Mouse (Mus musculus): Measurements from ENCODE around the gene Dcakd. TPM values are rescaled to one million over a fixed set of nuclear protein-coding genes. Genes with fewer than 3 reads are reported as not detected.
A peak's percentile ranks its signal among the peaks of the same experiment; 100 is the strongest.

Gene Dcakd
- polyA plus RNA-seq, 1 experiment from 2014 or later: 135 TPM

GRCm38 (mm10) chr11:103018860-103019259 lies 9.3 kb downstream of the Dcakd start:
- H3K27me3 ChIP-seq (ENCODE audit: control insufficient read depth, insufficient read depth, low read length): no peaks in the 10 kb centered on the region
- WGBS (ENCODE audit: insufficient replicate concordance): 70% methylated on average over 6 of the region's 6 CpGs
- no peak overlapping the region for H3K4me2 ChIP-seq
- no peak for ATAC-seq (replicated peaks; ENCODE audit: insufficient number of reproducible peaks, low FRiP score, low TSS enrichment)
- peaks cover 8% of the 10 kb centered on the region; the same call in 1 of the 2 replicates for H3K4me1 ChIP-seq (ENCODE audit: control insufficient read depth, insufficient read depth, low read length)
- H3K4me3 ChIP-seq (ENCODE audit: low read depth, low read length): no peak overlapping the region
- H3K27ac ChIP-seq (ENCODE audit: low read depth, low read length): no peak overlapping the region
- H3K9ac ChIP-seq (ENCODE audit: low read depth, low read length): no peak overlapping the region
- H3K9me3 ChIP-seq (replicated peaks; ENCODE audit: control insufficient read depth, low read length): no peaks in the 10 kb centered on the region
- H3K36me3 ChIP-seq (ENCODE audit: control insufficient read depth, insufficient read depth, low read length): no peaks in the 10 kb centered on the region

GRCm38 (mm10) chr11:103017661-103018060 lies 10.5 kb downstream of the Dcakd start:
- ATAC-seq (replicated peaks; ENCODE audit: insufficient number of reproducible peaks, low FRiP score, low TSS enrichment): no peak
- Histone ChIP-seq H3K36me3 (ENCODE audit: control insufficient read depth, insufficient read depth, low read length) (peaks cover 3% of the 10 kb centered on the region; the same call in 1 of the 2 replicates), H3K4me2 (no peak overlapping the region), H3K4me1 (ENCODE audit: control insufficient read depth, insufficient read depth, low read length) (peaks cover 8% of the 10 kb centered on the region; the same call in 1 of the 2 replicates), H3K27ac (ENCODE audit: low read depth, low read length) (no peak overlapping the region), H3K9me3 (replicated peaks; ENCODE audit: control insufficient read depth, low read length) (no peaks in the 10 kb centered on the region), H3K27me3 (ENCODE audit: control insufficient read depth, insufficient read depth, low read length) (no peaks in the 10 kb centered on the region), H3K9ac (ENCODE audit: low read depth, low read length) (no peak overlapping the region), H3K4me3 (ENCODE audit: low read depth, low read length) (no peak overlapping the region)
- WGBS (ENCODE audit: insufficient replicate concordance): 64% methylated on average over 9 of the region's 9 CpGs

DNA sequence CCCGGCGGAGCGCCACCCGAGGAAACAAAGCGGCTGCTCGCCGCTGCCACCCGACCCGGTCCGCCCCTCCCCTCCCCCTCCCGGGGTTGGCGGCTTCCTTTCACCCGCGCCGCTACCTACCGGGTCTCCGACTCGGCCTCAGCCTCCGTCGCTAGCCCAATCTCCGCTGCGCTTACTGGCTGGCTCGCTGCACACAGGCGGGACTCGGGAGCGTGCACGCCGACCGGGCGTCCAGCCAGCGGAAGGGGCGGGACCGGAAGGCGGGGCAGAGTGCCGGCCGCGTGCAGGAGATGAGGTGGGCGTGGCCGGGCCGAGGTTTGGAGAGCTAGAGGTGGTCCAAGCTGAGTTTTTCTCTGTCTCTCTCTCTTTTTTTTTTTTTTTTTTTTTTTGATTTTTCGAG lies 11.2 kb downstream of the Dcakd start:
- peak overlapping the region; percentile 91 for H3K27ac ChIP-seq (ENCODE audit: low read depth, low read length)
- no peaks in the 10 kb centered on the region for H3K9me3 ChIP-seq (replicated peaks; ENCODE audit: control insufficient read depth, low read length)
- H3K9ac ChIP-seq (ENCODE audit: low read depth, low read length): peak overlapping the region; percentile 94
- peak; percentile 97 for ATAC-seq (replicated peaks; ENCODE audit: insufficient number of reproducible peaks, low FRiP score, low TSS enrichment)
- peaks cover 3% of the 10 kb centered on the region; the same call in 1 of the 2 replicates for H3K36me3 ChIP-seq (ENCODE audit: control insufficient read depth, insufficient read depth, low read length)
- 0% methylated on average over 36 of the region's 41 CpGs for WGBS (ENCODE audit: insufficient replicate concordance)
- no peaks in the 10 kb centered on the region for H3K27me3 ChIP-seq (ENCODE audit: control insufficient read depth, insufficient read depth, low read length)
- peak overlapping the region; percentile 84 for H3K4me3 ChIP-seq (ENCODE audit: low read depth, low read length)
- H3K4me2 ChIP-seq: peak overlapping the region; percentile 62
- H3K4me1 ChIP-seq (ENCODE audit: control insufficient read depth, insufficient read depth, low read length): peaks cover 8% of the 10 kb centered on the region; the same call in 1 of the 2 replicates

- WGBS (ENCODE audit: insufficient replicate concordance): 47% methylated on average over 27 of the region's 27 CpGs
- H3K4me1 ChIP-seq (ENCODE audit: control insufficient read depth, insufficient read depth, low read length): peaks cover 8% of the 10 kb centered on the region; the same call in 1 of the 2 replicates
- peak overlapping the region; percentile 62 for H3K4me2 ChIP-seq
- H3K36me3 ChIP-seq (ENCODE audit: control insufficient read depth, insufficient read depth, low read length): peaks cover 3% of the 10 kb centered on the region; the same call in 1 of the 2 replicates
- peak overlapping the region; percentile 84 for H3K4me3 ChIP-seq (ENCODE audit: low read depth, low read length)
- peak overlapping the region; percentile 94 for H3K9ac ChIP-seq (ENCODE audit: low read depth, low read length)
- ATAC-seq (replicated peaks; ENCODE audit: insufficient number of reproducible peaks, low FRiP score, low TSS enrichment): no peak
- peak overlapping the region; percentile 91 for H3K27ac ChIP-seq (ENCODE audit: low read depth, low read length)
- no peaks in the 10 kb centered on the region for H3K9me3 ChIP-seq (replicated peaks; ENCODE audit: control insufficient read depth, low read length)
- H3K27me3 ChIP-seq (ENCODE audit: control insufficient read depth, insufficient read depth, low read length): no peaks in the 10 kb centered on the region
These were observed 12.0 kb downstream of the Dcakd start for GRCm38 (mm10) chr11:103015881-103016825.

DNA sequence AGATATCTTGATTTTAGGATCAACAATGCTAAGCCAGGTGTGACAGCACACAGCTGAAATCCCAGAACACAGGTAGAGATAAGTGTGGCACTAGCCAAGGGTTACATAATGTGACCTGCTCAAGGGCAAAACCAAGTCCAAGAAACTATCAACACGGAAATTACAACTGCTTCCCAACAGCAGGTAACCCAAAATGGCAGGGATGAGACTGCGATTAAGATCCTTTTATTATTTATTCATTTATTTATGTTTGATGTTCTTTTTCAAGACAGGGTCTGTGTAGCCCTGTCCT lies 17.0 kb downstream of the Dcakd start:
- no peaks in the 10 kb centered on the region for H3K27me3 ChIP-seq (ENCODE audit: control insufficient read depth, insufficient read depth, low read length)
- peaks cover 3% of the 10 kb centered on the region; the same call in 1 of the 2 replicates for H3K36me3 ChIP-seq (ENCODE audit: control insufficient read depth, insufficient read depth, low read length)
- H3K4me3 ChIP-seq (ENCODE audit: low read depth, low read length): no peak overlapping the region
- 88% methylated on average over 2 of the region's 2 CpGs for WGBS (ENCODE audit: insufficient replicate concordance)
- no peak for ATAC-seq (replicated peaks; ENCODE audit: insufficient number of reproducible peaks, low FRiP score, low TSS enrichment)
- H3K9ac ChIP-seq (ENCODE audit: low read depth, low read length): no peak overlapping the region
- H3K9me3 ChIP-seq (replicated peaks; ENCODE audit: control insufficient read depth, low read length): no peaks in the 10 kb centered on the region
- H3K4me1 ChIP-seq (ENCODE audit: control insufficient read depth, insufficient read depth, low read length): peaks cover 28% of the 10 kb centered on the region
- H3K4me2 ChIP-seq: no peak overlapping the region; the same call in 1 of the 2 replicates
- H3K27ac ChIP-seq (ENCODE audit: low read depth, low read length): no peak overlapping the region

DNA sequence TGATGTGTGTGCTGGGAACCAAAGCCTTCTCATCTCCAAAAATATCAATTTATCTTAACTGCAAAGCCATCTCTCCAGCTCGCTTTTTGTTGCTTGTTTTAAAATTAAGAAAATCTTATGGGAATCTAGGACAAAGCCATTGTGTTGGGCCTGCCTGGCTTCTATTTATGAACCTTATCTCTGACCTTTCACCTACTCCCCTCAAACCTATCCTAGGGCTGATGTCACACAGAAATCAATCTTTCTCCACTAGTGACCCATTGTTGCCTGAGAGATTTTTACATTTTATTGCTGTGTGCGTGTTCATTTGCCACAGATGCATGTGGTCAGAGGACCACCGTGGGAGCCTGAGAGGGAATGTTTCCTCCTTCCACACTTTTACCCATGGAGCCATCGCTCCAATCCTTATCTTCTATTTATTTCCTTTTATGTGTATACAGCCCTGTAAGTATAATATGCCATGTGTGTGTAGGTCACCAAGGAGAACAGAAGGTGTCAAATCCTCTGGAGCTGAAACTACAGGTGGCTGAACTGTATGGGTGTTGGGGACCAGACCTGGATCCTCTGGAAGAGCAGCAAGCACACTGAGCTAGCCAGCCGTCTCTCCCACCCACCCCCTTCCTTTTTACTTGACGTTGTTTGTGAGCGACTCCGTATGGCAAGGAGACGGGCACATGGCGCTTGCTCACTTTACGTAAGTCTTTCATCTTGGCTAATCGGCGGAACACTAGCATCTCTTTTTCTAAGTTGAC lies 17.5 kb downstream of the Dcakd start:
- no peak overlapping the region for H3K4me3 ChIP-seq (ENCODE audit: low read depth, low read length)
- no peak for ATAC-seq (replicated peaks; ENCODE audit: insufficient number of reproducible peaks, low FRiP score, low TSS enrichment)
- H3K27me3 ChIP-seq (ENCODE audit: control insufficient read depth, insufficient read depth, low read length): no peaks in the 10 kb centered on the region
- H3K9ac ChIP-seq (ENCODE audit: low read depth, low read length): no peak overlapping the region
- H3K4me1 ChIP-seq (ENCODE audit: control insufficient read depth, insufficient read depth, low read length): peaks cover 23% of the 10 kb centered on the region
- peaks cover 3% of the 10 kb centered on the region; the same call in 1 of the 2 replicates for H3K36me3 ChIP-seq (ENCODE audit: control insufficient read depth, insufficient read depth, low read length)
- no peaks in the 10 kb centered on the region for H3K9me3 ChIP-seq (replicated peaks; ENCODE audit: control insufficient read depth, low read length)
- H3K4me2 ChIP-seq: no peak overlapping the region; the same call in 1 of the 2 replicates
- no peak overlapping the region for H3K27ac ChIP-seq (ENCODE audit: low read depth, low read length)
- 74% methylated on average over 13 of the region's 13 CpGs for WGBS (ENCODE audit: insufficient replicate concordance)

GRCm38 (mm10) chr11:103009208-103009607 lies 18.9 kb downstream of the Dcakd start:
- Histone ChIP-seq H3K9ac (ENCODE audit: low read depth, low read length) (no peak overlapping the region), H3K36me3 (ENCODE audit: control insufficient read depth, insufficient read depth, low read length) (peaks cover 3% of the 10 kb centered on the region; the same call in 1 of the 2 replicates), H3K9me3 (replicated peaks; ENCODE audit: control insufficient read depth, low read length) (no peaks in the 10 kb centered on the region), H3K4me3 (ENCODE audit: low read depth, low read length) (no peak overlapping the region), H3K27ac (ENCODE audit: low read depth, low read length) (no peak overlapping the region), H3K4me2 (no peak overlapping the region), H3K4me1 (ENCODE audit: control insufficient read depth, insufficient read depth, low read length) (peaks cover 20% of the 10 kb centered on the region), H3K27me3 (ENCODE audit: control insufficient read depth, insufficient read depth, low read length) (no peaks in the 10 kb centered on the region)
- WGBS (ENCODE audit: insufficient replicate concordance): 90% methylated on average over 8 of the region's 8 CpGs
- ATAC-seq (replicated peaks; ENCODE audit: insufficient number of reproducible peaks, low FRiP score, low TSS enrichment): no peak

- no peak for ATAC-seq (replicated peaks; ENCODE audit: insufficient number of reproducible peaks, low FRiP score, low TSS enrichment)
- H3K4me2 ChIP-seq: no peak overlapping the region
- H3K36me3 ChIP-seq (ENCODE audit: control insufficient read depth, insufficient read depth, low read length): peaks cover 3% of the 10 kb centered on the region; the same call in 1 of the 2 replicates
- no peak overlapping the region for H3K27ac ChIP-seq (ENCODE audit: low read depth, low read length)
- no peaks in the 10 kb centered on the region for H3K27me3 ChIP-seq (ENCODE audit: control insufficient read depth, insufficient read depth, low read length)
- H3K4me1 ChIP-seq (ENCODE audit: control insufficient read depth, insufficient read depth, low read length): peaks cover 20% of the 10 kb centered on the region
- no peak overlapping the region for H3K4me3 ChIP-seq (ENCODE audit: low read depth, low read length)
- WGBS (ENCODE audit: insufficient replicate concordance): 84% methylated on average over 7 of the region's 7 CpGs
- no peaks in the 10 kb centered on the region for H3K9me3 ChIP-seq (replicated peaks; ENCODE audit: control insufficient read depth, low read length)
- H3K9ac ChIP-seq (ENCODE audit: low read depth, low read length): no peak overlapping the region
These were observed 19.6 kb downstream of the Dcakd start for GRCm38 (mm10) chr11:103008558-103008957.

Data from heart, embryonic 11.5 days (tissue).